Mouse (Mus musculus) stomach, postnatal 0 days (tissue): Measurements from ENCODE around the gene Lif. TPM values are rescaled to one million over a fixed set of nuclear protein-coding genes. Genes with fewer than 3 reads are reported as not detected.
A peak's percentile ranks its signal among the peaks of the same experiment; 100 is the strongest.

Experiments used
- ATAC-seq: fragments of 200-750 bp; cut with Nextera tagmentation; 2 replicates; pipeline ENCODE4 v1.8.0; 2017; ENCODE audit not compliant: low FRiP score, low TSS enrichment
- DNase-seq: peaks from one replicate; pipeline ENCODE4 v3.0.0-alpha.2; 2016; ENCODE audit warnings: low spot score
- H3K27ac ChIP-seq: fragments of 300-500 bp; sonication (generic); replicated peaks from 2 replicates; pipeline ENCODE4 v1.5.1; 2014; ENCODE audit warnings: mild to moderate bottlenecking, control low read depth
- H3K27me3 ChIP-seq: fragments of 300-500 bp; sonication (generic); 2 replicates; pipeline ENCODE4 v1.6.1; 2014; ENCODE audit warnings: low read length; ENCODE audit not compliant: control insufficient read depth, insufficient read depth
- H3K36me3 ChIP-seq: fragments of 300-500 bp; sonication (generic); 2 replicates; pipeline ENCODE4 v1.6.1; 2014; ENCODE audit warnings: low read length, mixed read lengths; ENCODE audit not compliant: control insufficient read depth, insufficient read depth
- H3K4me1 ChIP-seq: fragments of 300-500 bp; sonication (generic); replicated peaks from 2 replicates; pipeline ENCODE4 v1.6.1; 2014; ENCODE audit warnings: antibody characterized with exemption; ENCODE audit not compliant: control insufficient read depth, insufficient read depth
- H3K4me2 ChIP-seq: fragments of 300-500 bp; sonication (generic); replicated peaks from 2 replicates; pipeline ENCODE4 v1.6.1; 2014; ENCODE audit warnings: low read depth, mild to moderate bottlenecking, control low read depth, moderate library complexity
- H3K4me3 ChIP-seq: fragments of 300-500 bp; sonication (generic); 2 replicates; pipeline ENCODE4 v1.5.1; 2014; ENCODE audit warnings: low read depth, low read length, control low read depth
- H3K9ac ChIP-seq: fragments of 300-500 bp; sonication (generic); 2 replicates; pipeline ENCODE4 v1.6.1; 2014; ENCODE audit warnings: mild to moderate bottlenecking, low read length, control low read depth, mixed read lengths
- H3K9me3 ChIP-seq: fragments of 300-500 bp; sonication (generic); 2 replicates; pipeline ENCODE4 v1.6.1; 2016; ENCODE audit warnings: low read length; ENCODE audit not compliant: control insufficient read depth
- CTCF ChIP-seq: IDR thresholded peaks from 2 replicates; pipeline ENCODE4 v1.5.1; 2016; ENCODE audit warnings: antibody characterized with exemption, low read depth, mild to moderate bottlenecking, moderate library complexity
- EP300 ChIP-seq: optimal IDR thresholded peaks from 2 replicates; pipeline ENCODE3; 2016; ENCODE audit warnings: antibody characterized with exemption
- WGBS: fragments of 180-500 bp; shearing (Covaris S2); extraction: QIAGEN DNeasy Blood & Tissue Kit; methylation state at CpG from one replicate; pipeline ENCODE4 v1.1.7; 2014; 5-methylcytosine and 5-hydroxymethylcytosine counted together
- polyA plus RNA-seq: library from polyadenylated mRNA; unstranded; fragments of >200 nt; fragmentation: Nextera tagmentation; extraction: Ambion mirVana; gene quantifications from 2 replicates; pipeline ENCODE4 v1.2.1, GENCODE M21; 2015

Gene Lif
- polyA plus RNA-seq, 1 experiment from 2014 or later = 0.61 TPM

- ATAC-seq (no peak), DNase-seq (no peak)
- Histone ChIP-seq H3K4me1 (no peaks in the 10 kb centered on the region), H3K9ac (no peak overlapping the region), H3K9me3 (no peaks in the 10 kb centered on the region), H3K27me3 (no peaks in the 10 kb centered on the region), H3K4me2 (no peak overlapping the region), H3K27ac (no peak overlapping the region), H3K36me3 (peaks cover 26% of the 10 kb centered on the region), H3K4me3 (no peak overlapping the region)
- 79% methylated on average over 10 of the region's 10 CpGs for WGBS
- no peak for TF ChIP-seq EP300
Measured at GRCm38 (mm10) chr11:4215061-4215460, 42.3 kb upstream of the Lif start.

- Histone ChIP-seq H3K4me3 (no peak overlapping the region), H3K4me1 (no peaks in the 10 kb centered on the region), H3K27ac (peak overlapping the region; percentile 81), H3K27me3 (no peaks in the 10 kb centered on the region), H3K9ac (no peak overlapping the region; the same call in 1 of the 2 replicates), H3K4me2 (no peak overlapping the region), H3K9me3 (no peaks in the 10 kb centered on the region), H3K36me3 (peaks cover 25% of the 10 kb centered on the region)
- no peak for TF ChIP-seq EP300
- no peak for TF ChIP-seq CTCF
- WGBS = 67% methylated on average over 9 of the region's 9 CpGs
- ATAC-seq = peak; percentile 22; the same call in 1 of the 2 replicates
- DNase-seq = peak; percentile 65
Measured at GRCm38 (mm10) chr11:4216248-4217000, 40.9 kb upstream of the Lif start.

- H3K27ac ChIP-seq = peak within 1 kb of the TSS; percentile 81
- TF ChIP-seq CTCF (peak; percentile 14; the same call in 1 of the 2 replicates), EP300 (peak; percentile 24)
- no peaks in the 10 kb centered on the region for H3K9me3 ChIP-seq
- WGBS = 2% methylated on average over 56 of the region's 56 CpGs
- H3K4me3 ChIP-seq = peak within 1 kb of the TSS; percentile 59
- no peaks in the 10 kb centered on the region for H3K27me3 ChIP-seq
- peaks cover 20% of the 10 kb centered on the region for H3K36me3 ChIP-seq
- peak within 1 kb of the TSS; percentile 95 for H3K4me2 ChIP-seq
- H3K9ac ChIP-seq = peak within 1 kb of the TSS; percentile 58
- peak; percentile 93 for DNase-seq
- H3K4me1 ChIP-seq = no peaks in the 10 kb centered on the region
- ATAC-seq = peak; percentile 85
Measured at GRCm38 (mm10) chr11:4217914-4218629, 39.3 kb upstream of the Lif start, which contains the start of gene Castor1. Castor1 (plus strand) TSS chr11:4218225.

- Histone ChIP-seq H3K4me1 (no peaks in the 10 kb centered on the region), H3K27ac (peak overlapping the region; percentile 45), H3K27me3 (no peaks in the 10 kb centered on the region), H3K4me2 (peak overlapping the region; percentile 95), H3K9ac (peak overlapping the region; percentile 58), H3K9me3 (no peaks in the 10 kb centered on the region), H3K4me3 (peak overlapping the region; percentile 59), H3K36me3 (peaks cover 18% of the 10 kb centered on the region)
- ATAC-seq (no peak), DNase-seq (no peak)
- 16% methylated on average over 6 of the region's 6 CpGs for WGBS
- TF ChIP-seq EP300 = no peak
Measured at GRCm38 (mm10) chr11:4218637-4219036, 38.7 kb upstream of the Lif start.

- 4% methylated on average over 2 of the region's 2 CpGs for WGBS
- peak; percentile 77 for DNase-seq
- no peak overlapping the region for H3K4me3 ChIP-seq
- H3K4me2 ChIP-seq = peak overlapping the region; percentile 95
- peak overlapping the region; percentile 24; the same call in 1 of the 2 replicates for H3K27ac ChIP-seq
- ATAC-seq = no peak
- TF ChIP-seq CTCF (peak; percentile 97), EP300 (no peak)
- H3K9ac ChIP-seq = no peak overlapping the region; the same call in 1 of the 2 replicates
- H3K27me3 ChIP-seq = no peaks in the 10 kb centered on the region
- H3K9me3 ChIP-seq = no peaks in the 10 kb centered on the region
- no peaks in the 10 kb centered on the region for H3K4me1 ChIP-seq
- H3K36me3 ChIP-seq = peaks cover 13% of the 10 kb centered on the region
Measured at GRCm38 (mm10) chr11:4219317-4219751, 38.0 kb upstream of the Lif start.

GRCm38 (mm10) chr11:4219908-4220307, 37.4 kb upstream of the Lif start:
- DNase-seq (no peak), ATAC-seq (no peak)
- Histone ChIP-seq H3K36me3 (peaks cover 8% of the 10 kb centered on the region), H3K9ac (no peak overlapping the region), H3K4me2 (no peak overlapping the region), H3K27me3 (no peaks in the 10 kb centered on the region), H3K27ac (no peak overlapping the region), H3K9me3 (no peaks in the 10 kb centered on the region), H3K4me3 (no peak overlapping the region), H3K4me1 (no peaks in the 10 kb centered on the region)
- WGBS = 61% methylated on average over 9 of the region's 9 CpGs
- TF ChIP-seq EP300 = no peak
- no peak for TF ChIP-seq CTCF
